Mouse (Mus musculus): ENCODE measurements around the gene Slc6a18. TPM values are rescaled to one million over a fixed set of nuclear protein-coding genes. Genes with fewer than 3 reads are reported as not detected.

Gene Slc6a18
- polyA plus RNA-seq, 1 experiment from 2014 or later = not detected

DNA sequence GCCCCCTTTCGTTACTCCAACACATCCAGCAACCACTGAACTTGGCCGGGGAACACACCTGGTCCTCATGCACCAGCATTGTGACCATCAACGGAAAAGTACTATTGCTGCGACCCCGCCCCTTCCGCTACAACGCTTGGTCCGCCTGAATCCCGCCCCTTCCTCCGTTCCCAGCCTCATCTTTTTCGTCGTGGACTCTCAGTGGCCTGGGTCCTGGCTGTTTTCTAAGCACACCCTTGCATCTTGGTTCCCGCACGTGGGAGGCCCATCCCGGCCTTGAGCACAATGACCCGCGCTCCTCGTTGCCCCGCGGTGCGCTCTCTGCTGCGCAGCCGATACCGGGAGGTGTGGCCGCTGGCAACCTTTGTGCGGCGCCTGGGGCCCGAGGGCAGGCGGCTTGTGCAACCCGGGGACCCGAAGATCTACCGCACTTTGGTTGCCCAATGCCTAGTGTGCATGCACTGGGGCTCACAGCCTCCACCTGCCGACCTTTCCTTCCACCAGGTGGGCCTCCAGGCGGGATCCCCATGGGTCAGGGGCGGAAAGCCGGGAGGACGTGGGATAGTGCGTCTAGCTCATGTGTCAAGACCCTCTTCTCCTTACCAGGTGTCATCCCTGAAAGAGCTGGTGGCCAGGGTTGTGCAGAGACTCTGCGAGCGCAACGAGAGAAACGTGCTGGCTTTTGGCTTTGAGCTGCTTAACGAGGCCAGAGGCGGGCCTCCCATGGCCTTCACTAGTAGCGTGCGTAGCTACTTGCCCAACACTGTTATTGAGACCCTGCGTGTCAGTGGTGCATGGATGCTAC is 50.9 kb downstream of the Slc6a18 start, which contains the start of gene Tert:
TSS of gene Tert (plus strand) at position 167 of the 805 bp plus-strand sequence.
- Histone ChIP-seq H3K36me3 (no peaks in the 10 kb centered on the region), H3K9ac (peak within 1 kb of the TSS; percentile 55), H3K4me1 (replicated peaks) (peaks cover 11% of the 10 kb centered on the region), H3K4me3 (replicated peaks) (peak within 1 kb of the TSS; percentile 62), H3K27ac (peak within 1 kb of the TSS; percentile 44; the same call in 1 of the 2 replicates), H3K9me3 (no peaks in the 10 kb centered on the region), H3K27me3 (replicated peaks) (no peaks in the 10 kb centered on the region), H3K4me2 (replicated peaks) (peak within 1 kb of the TSS; percentile 97)
- ATAC-seq = peak; percentile 89
- WGBS = 8% methylated on average over 47 of the region's 47 CpGs

DNA sequence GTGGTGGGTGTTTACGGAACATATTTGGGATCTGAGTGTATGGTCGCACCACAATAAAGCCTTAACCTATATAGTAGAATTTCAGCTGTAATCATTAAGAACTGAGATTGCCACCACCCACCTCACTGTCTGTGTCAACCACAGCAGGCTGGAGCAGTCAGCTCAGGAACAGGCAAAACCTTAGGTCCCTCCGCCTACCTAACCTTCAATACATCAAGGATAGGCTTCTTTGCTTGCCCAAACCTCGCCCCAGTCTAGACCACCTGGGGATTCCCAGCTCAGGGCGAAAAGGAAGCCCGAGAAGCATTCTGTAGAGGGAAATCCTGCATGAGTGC is 51.4 kb downstream of the Slc6a18 start:
- Histone ChIP-seq H3K4me1 (replicated peaks) (peaks cover 11% of the 10 kb centered on the region), H3K27ac (no peak overlapping the region), H3K27me3 (replicated peaks) (no peaks in the 10 kb centered on the region), H3K4me2 (replicated peaks) (peak overlapping the region; percentile 97), H3K9ac (no peak overlapping the region; the same call in 1 of the 2 replicates), H3K36me3 (no peaks in the 10 kb centered on the region), H3K4me3 (replicated peaks) (peak overlapping the region; percentile 62), H3K9me3 (no peaks in the 10 kb centered on the region)
- WGBS = 52% methylated on average over 6 of the region's 6 CpGs
- ATAC-seq = no peak

DNA sequence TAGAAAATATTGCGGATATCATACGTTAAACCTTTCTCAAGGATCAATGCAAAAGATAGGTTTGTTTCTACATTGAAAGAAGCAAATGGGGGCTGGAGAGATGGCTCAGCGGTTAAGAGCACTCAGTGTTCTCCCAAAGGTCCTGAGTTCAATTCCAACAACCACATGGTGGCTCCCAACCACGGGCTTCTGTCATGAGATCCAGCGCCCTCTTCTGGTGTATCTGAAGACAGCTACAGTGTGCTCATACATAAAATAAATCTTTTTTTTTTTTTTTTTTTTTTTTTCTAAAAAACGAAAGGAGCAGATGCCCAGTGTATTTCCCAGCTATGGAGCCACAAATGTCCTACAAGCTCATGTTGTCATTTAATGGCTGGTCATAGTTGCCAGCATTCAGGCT is 57.2 kb downstream of the Slc6a18 start:
- no peak for ATAC-seq
- no peak overlapping the region for H3K4me2 ChIP-seq (replicated peaks)
- H3K9ac ChIP-seq = no peak overlapping the region
- 73% methylated on average over 6 of the region's 6 CpGs for WGBS
- H3K4me1 ChIP-seq (replicated peaks) = no peaks in the 10 kb centered on the region
- no peaks in the 10 kb centered on the region for H3K27me3 ChIP-seq (replicated peaks)
- peaks cover 40% of the 10 kb centered on the region for H3K36me3 ChIP-seq
- no peak overlapping the region for H3K27ac ChIP-seq
- no peak overlapping the region for H3K4me3 ChIP-seq (replicated peaks)
- H3K9me3 ChIP-seq = no peaks in the 10 kb centered on the region

DNA sequence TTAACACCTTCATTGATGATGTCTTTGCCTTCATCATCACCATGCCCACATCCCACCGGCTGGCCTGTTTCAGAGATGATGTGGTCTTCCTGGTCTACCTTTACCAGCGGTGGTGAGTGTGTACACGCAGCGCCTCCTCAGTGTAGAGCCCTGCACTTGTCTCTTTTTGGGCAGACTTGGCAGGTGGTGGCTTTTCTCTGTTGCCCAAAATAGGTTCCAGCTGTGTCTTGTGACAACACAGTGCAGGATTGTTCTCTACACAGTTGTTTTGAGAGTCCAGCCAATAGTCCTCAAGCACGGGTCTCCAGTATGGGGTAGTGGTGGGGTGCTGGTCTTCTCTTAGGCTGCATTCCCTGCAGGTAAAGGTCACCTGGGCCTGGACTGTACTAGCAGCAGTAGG is 59.4 kb downstream of the Slc6a18 start:
- H3K4me3 ChIP-seq (replicated peaks) = no peak overlapping the region
- H3K4me2 ChIP-seq (replicated peaks) = no peak overlapping the region
- no peak overlapping the region for H3K27ac ChIP-seq
- no peak for ATAC-seq
- no peak overlapping the region for H3K9ac ChIP-seq
- no peaks in the 10 kb centered on the region for H3K4me1 ChIP-seq (replicated peaks)
- H3K27me3 ChIP-seq (replicated peaks) = no peaks in the 10 kb centered on the region
- 95% methylated on average over 5 of the region's 5 CpGs for whole genome bisulfite sequencing
- H3K36me3 ChIP-seq = peaks cover 57% of the 10 kb centered on the region
- no peaks in the 10 kb centered on the region for H3K9me3 ChIP-seq

Other genes starting within 250 kb of the Slc6a18 start
- 19.8 and 22.5 TPM in 2 replicates for gene Lpcat1, start 210.8 kb downstream of the Slc6a18 start, polyA plus RNA-seq (2015; fragmentation: Nextera tagmentation; extraction: Ambion mirVana)
- gene Slc6a3, start 141.3 kb downstream of the Slc6a18 start, polyA plus RNA-seq (2015; fragmentation: Nextera tagmentation; extraction: Ambion mirVana) = 0.34 and 0.41 TPM in 2 replicates
- gene Clptm1l, start 74.0 kb downstream of the Slc6a18 start, polyA plus RNA-seq (2015; fragmentation: Nextera tagmentation; extraction: Ambion mirVana) = 137 and 164 TPM in 2 replicates
- gene Tert, start 51.1 kb downstream of the Slc6a18 start, polyA plus RNA-seq (2015; fragmentation: Nextera tagmentation; extraction: Ambion mirVana) = 5.1 and 5.7 TPM in 2 replicates
- 10.4 and 13.2 TPM in 2 replicates for gene Slc6a19, start 26.8 kb upstream of the Slc6a18 start, polyA plus RNA-seq (2015; fragmentation: Nextera tagmentation; extraction: Ambion mirVana)
- gene Slc12a7, start 55.1 kb upstream of the Slc6a18 start, polyA plus RNA-seq (2015; fragmentation: Nextera tagmentation; extraction: Ambion mirVana) = 25.3 and 27.4 TPM in 2 replicates
- 3.8 and 4.1 TPM in 2 replicates for gene Nkd2, start 169.6 kb upstream of the Slc6a18 start, polyA plus RNA-seq (2015; fragmentation: Nextera tagmentation; extraction: Ambion mirVana)

Measured in intestine, embryonic 15.5 days (tissue).